Mouse (Mus musculus) olfactory bulb, adult 2 months (tissue): ENCODE data around the gene Ntmt1.

ENCODE experiments used
- CTCF ChIP-seq: fragments of 200-500 bp; IDR thresholded peaks from 2 replicates; pipeline ENCODE4 v1.5.1; 2012; ENCODE audit warnings: low read depth, mild to moderate bottlenecking, low read length, moderate library complexity; ENCODE audit not compliant: insufficient read depth
- POLR2A ChIP-seq: fragments of 200-500 bp; IDR thresholded peaks from 2 replicates; pipeline ENCODE4 v1.6.1; 2012; ENCODE audit warnings: mild to moderate bottlenecking, low read depth, low read length, moderate library complexity; ENCODE audit not compliant: insufficient read depth

DNA sequence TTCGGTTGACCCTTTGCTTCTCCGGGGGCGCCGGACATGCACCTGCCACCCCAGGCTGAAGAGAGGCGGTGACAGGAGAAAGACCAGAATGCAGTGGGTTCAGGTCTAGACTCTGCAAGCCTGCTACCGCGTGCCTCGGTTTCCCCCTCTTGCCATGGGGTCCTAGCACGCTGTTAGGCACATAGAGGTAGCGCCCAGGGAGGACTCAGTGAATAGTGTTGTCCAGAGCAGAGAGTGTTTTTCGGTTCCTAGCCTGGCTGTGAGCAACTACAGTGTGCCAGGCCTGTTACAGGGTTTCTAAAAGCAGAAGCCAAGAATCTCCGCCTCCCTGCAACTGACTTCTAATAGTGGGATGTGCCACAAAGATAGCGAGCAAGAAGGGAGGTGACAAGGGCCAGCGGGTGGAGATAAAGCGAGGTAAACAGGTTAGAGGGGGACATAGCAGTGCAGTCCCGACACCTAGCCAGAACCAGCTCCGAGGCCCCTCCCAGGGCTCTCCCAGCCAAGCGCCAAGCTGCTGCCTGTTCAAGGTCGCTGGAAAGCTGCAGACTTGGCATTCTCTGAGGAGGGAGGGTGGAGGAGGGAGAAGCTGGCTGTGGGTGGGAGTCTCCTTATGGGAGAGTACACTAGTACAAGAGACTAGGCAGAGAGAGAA, 35.7 kb upstream of the Ntmt1 start:
- TF ChIP-seq CTCF (no peak), POLR2A (0 out of 2 replicates have a peak, but pooled peaks have one; percentile 62)
